Mouse (Mus musculus) effector memory CD4-positive, alpha-beta T cell, adult 5 months (primary cell): Measurements from ENCODE around the gene Pld6. TPM values are rescaled to one million over a fixed set of nuclear protein-coding genes. Genes with fewer than 3 reads are reported as not detected.

Source experiments
- polyA plus RNA-seq: library from polyadenylated mRNA; unstranded; fragments of 100-300 nt; shearing (Covaris generic); gene quantifications from one replicate; pipeline ENCODE4 v1.2.1, GENCODE M21; 2017

The Pld6 gene
- polyA plus RNA-seq: not detected

DNA sequence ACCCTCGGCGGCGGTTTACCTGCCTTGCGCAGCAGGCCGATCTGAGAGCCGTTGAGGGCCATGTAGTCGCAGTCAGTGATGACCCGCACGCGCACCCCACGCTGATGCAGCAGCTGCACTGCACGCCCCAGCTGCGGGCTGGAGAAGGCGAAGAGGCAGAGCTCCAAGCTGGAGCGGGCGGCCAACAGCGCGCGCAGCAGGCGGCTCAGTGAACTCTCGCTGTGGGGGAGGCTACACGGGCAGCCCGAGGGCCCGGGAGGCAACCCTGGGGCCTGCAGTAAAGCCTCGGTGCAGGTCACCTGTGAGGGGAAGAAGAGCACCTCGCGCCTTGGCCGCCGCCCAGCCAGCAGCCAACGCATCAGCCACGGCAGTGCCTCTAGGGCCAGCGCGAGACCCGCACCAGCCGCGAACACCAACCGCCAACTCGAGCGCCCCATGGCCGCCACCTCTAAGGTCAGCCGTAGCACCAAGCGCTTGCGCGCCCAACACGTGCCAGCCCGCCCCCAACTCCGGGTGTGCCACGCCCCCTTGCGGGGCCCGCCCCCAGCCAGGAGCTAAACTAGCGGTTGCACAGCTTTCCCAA, at the start of gene Pld6:
Gene Pld6 (minus strand): TSS at position 447 of the 583 bp plus-strand sequence.

DNA sequence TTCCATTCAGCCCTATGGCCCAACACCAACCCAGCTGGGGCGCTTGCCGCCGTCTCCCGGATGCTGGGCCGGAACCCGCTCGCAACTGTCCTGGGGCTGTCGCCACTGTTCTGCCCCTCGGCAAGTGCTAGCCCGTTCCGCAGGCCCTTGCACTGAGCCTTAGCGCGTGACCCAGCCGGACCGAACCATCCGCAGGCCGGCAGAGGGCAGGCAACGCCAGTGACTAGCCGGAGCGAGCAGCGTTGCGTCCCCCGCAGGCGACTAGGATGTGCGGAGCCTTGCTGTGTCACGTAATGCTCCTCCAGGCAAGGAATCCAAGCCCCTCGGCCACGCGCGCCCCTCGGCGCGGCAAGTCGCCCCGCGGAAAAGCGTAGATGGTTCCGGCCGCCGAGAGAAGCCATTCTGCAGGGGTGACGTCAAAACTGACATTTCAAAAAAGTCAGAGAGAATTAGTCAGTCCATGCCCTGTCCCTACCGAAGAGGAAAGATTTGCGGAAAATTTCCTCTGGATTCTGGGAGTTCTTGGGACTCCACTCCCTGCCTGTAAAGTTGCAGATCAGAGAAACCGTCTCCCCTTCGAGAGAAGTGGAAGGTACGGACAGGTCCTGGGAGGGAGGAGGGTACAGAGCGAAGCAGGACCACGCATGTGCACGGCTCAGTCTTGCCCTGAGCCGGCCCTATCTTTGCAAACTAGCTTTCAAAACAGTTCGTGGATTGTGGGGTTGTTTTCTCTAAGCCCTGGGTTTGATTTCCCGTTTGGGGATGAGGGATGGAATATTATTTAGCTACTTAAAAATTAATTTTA, 22.4 kb upstream of the Pld6 start, which contains the start of gene Flcn:
Gene Flcn (minus strand): TSS at position 347 of the 805 bp plus-strand sequence.

Other genes with a start within 250 kb of the Pld6 start
- not detected for gene Nlrp3, start 246.1 kb downstream of the Pld6 start, polyA plus RNA-seq
- not detected for gene Olfr222, start 211.4 kb downstream of the Pld6 start, polyA plus RNA-seq
- not detected for gene Olfr223, start 194.4 kb downstream of the Pld6 start, polyA plus RNA-seq
- 95.0 TPM for gene Mprip, start 126.3 kb downstream of the Pld6 start, polyA plus RNA-seq
- gene Flcn, start 22.4 kb upstream of the Pld6 start, polyA plus RNA-seq: 60.2 TPM
- 9.6 TPM for gene Nt5m, start 51.8 kb upstream of the Pld6 start, polyA plus RNA-seq
- 81.7 TPM for gene Cops3, start 52.2 kb upstream of the Pld6 start, polyA plus RNA-seq
- gene Med9, start 160.6 kb upstream of the Pld6 start, polyA plus RNA-seq: 5.0 TPM
- 0.39 TPM for gene Rasd1, start 177.3 kb upstream of the Pld6 start, polyA plus RNA-seq